Mouse (Mus musculus): Measurements from ENCODE around the gene Ccl5.

Ccl5 gene

GRCm38 (mm10) chr11:83538705-83539314, 8.5 kb upstream of the Ccl5 start:
- no peak for DNase-seq (ENCODE audit: low read depth, low spot score)

GRCm38 (mm10) chr11:83536831-83537230, 6.5 kb upstream of the Ccl5 start:
- DNase-seq (ENCODE audit: low read depth, low spot score), result no peak

- peak; percentile 69 for DNase-seq (ENCODE audit: low read depth, low spot score)
Measured at GRCm38 (mm10) chr11:83534609-83535423, 4.5 kb upstream of the Ccl5 start.

GRCm38 (mm10) chr11:83534143-83534542, 3.8 kb upstream of the Ccl5 start:
- no peak for DNase-seq (ENCODE audit: low read depth, low spot score)

- DNase-seq (ENCODE audit: low read depth, low spot score), result no peak
Measured at GRCm38 (mm10) chr11:83533192-83533591, 2.9 kb upstream of the Ccl5 start.

- no peak for DNase-seq (ENCODE audit: low read depth, low spot score)
Measured at GRCm38 (mm10) chr11:83529024-83529423, 1.3 kb downstream of the Ccl5 start.

GRCm38 (mm10) chr11:83522075-83522474, 8.2 kb downstream of the Ccl5 start, which contains the start of gene Heatr9:
TSS of gene Heatr9 (minus strand) at chr11:83522175.
- no peak for DNase-seq (ENCODE audit: low read depth, low spot score)

GRCm38 (mm10) chr11:83518371-83518770, 11.9 kb downstream of the Ccl5 start:
- no peak for DNase-seq (ENCODE audit: low read depth, low spot score)

- no peak for DNase-seq (ENCODE audit: low read depth, low spot score)
Measured at GRCm38 (mm10) chr11:83517153-83517552, 13.2 kb downstream of the Ccl5 start.

GRCm38 (mm10) chr11:83509521-83509920, 20.8 kb downstream of the Ccl5 start:
- no peak for DNase-seq (ENCODE audit: low read depth, low spot score)

- DNase-seq (ENCODE audit: low read depth, low spot score), result no peak
Measured at GRCm38 (mm10) chr11:83504308-83504707, 26.0 kb downstream of the Ccl5 start.

- no peak for DNase-seq (ENCODE audit: low read depth, low spot score)
Measured at GRCm38 (mm10) chr11:83495571-83495970, 34.7 kb downstream of the Ccl5 start.

- no peak for DNase-seq (ENCODE audit: low read depth, low spot score)
Measured at GRCm38 (mm10) chr11:83491488-83491887, 38.8 kb downstream of the Ccl5 start.
